Mouse (Mus musculus): ENCODE results near the gene Map2k6. TPM values are rescaled to one million over a fixed set of nuclear protein-coding genes. Genes with fewer than 3 reads are reported as not detected.

Map2k6 gene
- polyA plus RNA-seq, 2 experiments = 2.8 to 3.6 TPM

- H3K36me3 ChIP-seq (replicated peaks; ENCODE audit: control insufficient read depth, insufficient read depth, low read depth) = no peaks in the 10 kb centered on the region; the same call in 1 of the 2 replicates
- 82% methylated on average over 7 of the region's 7 CpGs for WGBS (ENCODE audit: insufficient replicate concordance)
- H3K4me1 ChIP-seq (replicated peaks; ENCODE audit: control insufficient read depth in 2 of 2, insufficient read depth in 2 of 2, low read length in 1 of 2) = no peaks in the 10 kb centered on the region
- ATAC-seq (ENCODE audit: insufficient read depth) = no peak
- DNase-seq (ENCODE audit: low read depth in 3 of 3, low spot score in 3 of 3) = no peak
- TF ChIP-seq EP300 (IDR thresholded peaks at IDR 0.05; ENCODE audit: low read depth) (no peak), CTCF (IDR thresholded peaks at IDR 0.05; ENCODE audit: low read depth) (no peak)
- H3K9ac ChIP-seq (replicated peaks) = no peak overlapping the region
- no peaks in the 10 kb centered on the region; the same call in 1 of the 2 replicates for H3K9me3 ChIP-seq (ENCODE audit: control insufficient read depth, low read length)
- no peak overlapping the region for H3K4me2 ChIP-seq (ENCODE audit: low read depth)
- no peak overlapping the region for H3K4me3 ChIP-seq (ENCODE audit: insufficient read depth in 1 of 2, low read depth in 2 of 2, low read length in 2 of 2)
- H3K27ac ChIP-seq = no peak overlapping the region
- H3K27me3 ChIP-seq (ENCODE audit: control insufficient read depth, insufficient read depth, low read length) = no peaks in the 10 kb centered on the region
These were observed 89.4 kb downstream of the Map2k6 start for GRCm38 (mm10) chr11:110488301-110488700.

GRCm38 (mm10) chr11:110495323-110496060, 96.6 kb downstream of the Map2k6 start:
- DNase-seq (ENCODE audit: low read depth in 3 of 3, low spot score in 3 of 3) = no peak
- Histone ChIP-seq H3K4me3 (ENCODE audit: insufficient read depth in 1 of 2, low read depth in 2 of 2, low read length in 2 of 2) (no peak overlapping the region), H3K4me2 (ENCODE audit: low read depth) (no peak overlapping the region), H3K4me1 (replicated peaks; ENCODE audit: control insufficient read depth in 2 of 2, insufficient read depth in 2 of 2, low read length in 1 of 2) (peaks cover 0 to 4% of the 10 kb centered on the region in 2 experiments; a peak in 2 of 4 replicates), H3K9me3 (ENCODE audit: control insufficient read depth, low read length) (no peaks in the 10 kb centered on the region; the same call in 1 of the 2 replicates), H3K27me3 (ENCODE audit: control insufficient read depth, insufficient read depth, low read length) (no peaks in the 10 kb centered on the region), H3K9ac (replicated peaks) (no peak overlapping the region), H3K27ac (no peak overlapping the region), H3K36me3 (replicated peaks; ENCODE audit: control insufficient read depth, insufficient read depth, low read depth) (no peaks in the 10 kb centered on the region; the same call in 1 of the 2 replicates)
- no peak for TF ChIP-seq EP300 (IDR thresholded peaks at IDR 0.05; ENCODE audit: low read depth)
- TF ChIP-seq CTCF (IDR thresholded peaks at IDR 0.05; ENCODE audit: low read depth) = no peak
- 71% methylated on average over 4 of the region's 4 CpGs for WGBS (ENCODE audit: insufficient replicate concordance)
- ATAC-seq (ENCODE audit: insufficient read depth) = no peak

- no peaks in the 10 kb centered on the region; the same call in 1 of the 2 replicates for H3K36me3 ChIP-seq (replicated peaks; ENCODE audit: control insufficient read depth, insufficient read depth, low read depth)
- peaks cover 0 to 4% of the 10 kb centered on the region in 2 experiments; a peak in 2 of 4 replicates for H3K4me1 ChIP-seq (replicated peaks; ENCODE audit: control insufficient read depth in 2 of 2, insufficient read depth in 2 of 2, low read length in 1 of 2)
- ATAC-seq (ENCODE audit: insufficient read depth) = no peak
- H3K27ac ChIP-seq = no peak overlapping the region
- H3K9me3 ChIP-seq (ENCODE audit: control insufficient read depth, low read length) = no peaks in the 10 kb centered on the region; the same call in 1 of the 2 replicates
- peak; percentile 18 to 40 (median 30) for DNase-seq (ENCODE audit: low read depth in 3 of 3, low spot score in 3 of 3)
- no peaks in the 10 kb centered on the region for H3K27me3 ChIP-seq (ENCODE audit: control insufficient read depth, insufficient read depth, low read length)
- peak; percentile 81 for TF ChIP-seq CTCF (IDR thresholded peaks at IDR 0.05; ENCODE audit: low read depth)
- no peak for TF ChIP-seq EP300 (IDR thresholded peaks at IDR 0.05; ENCODE audit: low read depth)
- no peak overlapping the region for H3K9ac ChIP-seq (replicated peaks)
- 48% methylated on average over 12 of the region's 12 CpGs for WGBS (ENCODE audit: insufficient replicate concordance)
- no peak overlapping the region for H3K4me3 ChIP-seq (ENCODE audit: insufficient read depth in 1 of 2, low read depth in 2 of 2, low read length in 2 of 2)
- H3K4me2 ChIP-seq (ENCODE audit: low read depth) = no peak overlapping the region
These were observed 97.1 kb downstream of the Map2k6 start for GRCm38 (mm10) chr11:110496061-110496446.

GRCm38 (mm10) chr11:110497743-110498142, 98.8 kb downstream of the Map2k6 start:
- no peak overlapping the region for H3K27ac ChIP-seq
- no peak for ATAC-seq (ENCODE audit: insufficient read depth)

GRCm38 (mm10) chr11:110498651-110499213, 99.8 kb downstream of the Map2k6 start:
- TF ChIP-seq EP300 (IDR thresholded peaks at IDR 0.05; ENCODE audit: low read depth) (no peak), CTCF (IDR thresholded peaks at IDR 0.05; ENCODE audit: low read depth) (peak; percentile 72)
- Histone ChIP-seq H3K4me2 (ENCODE audit: low read depth) (no peak overlapping the region), H3K9me3 (ENCODE audit: control insufficient read depth, low read length) (no peaks in the 10 kb centered on the region), H3K9ac (replicated peaks) (no peak overlapping the region), H3K4me3 (ENCODE audit: insufficient read depth in 1 of 2, low read depth in 2 of 2, low read length in 2 of 2) (no peak overlapping the region), H3K4me1 (replicated peaks; ENCODE audit: control insufficient read depth in 2 of 2, insufficient read depth in 2 of 2, low read length in 1 of 2) (peaks cover 0 to 4% of the 10 kb centered on the region in 2 experiments; a peak in 2 of 4 replicates), H3K36me3 (replicated peaks; ENCODE audit: control insufficient read depth, insufficient read depth, low read depth) (no peaks in the 10 kb centered on the region), H3K27me3 (ENCODE audit: control insufficient read depth, insufficient read depth, low read length) (no peaks in the 10 kb centered on the region), H3K27ac (no peak overlapping the region)
- ATAC-seq (ENCODE audit: insufficient read depth) (peak; percentile 71), DNase-seq (ENCODE audit: low read depth in 3 of 3, low spot score in 3 of 3) (peak; percentile 17 to 44 (median 34))
- 12% methylated on average over 6 of the region's 6 CpGs for WGBS (ENCODE audit: insufficient replicate concordance)

More at GRCm38 (mm10) chr11:110497743-110498142, 98.8 kb downstream of the Map2k6 start:
- Histone ChIP-seq H3K4me3 (ENCODE audit: insufficient read depth in 1 of 2, low read depth in 2 of 2, low read length in 2 of 2) (no peak overlapping the region), H3K4me2 (ENCODE audit: low read depth) (no peak overlapping the region), H3K36me3 (replicated peaks; ENCODE audit: control insufficient read depth, insufficient read depth, low read depth) (no peaks in the 10 kb centered on the region), H3K4me1 (replicated peaks; ENCODE audit: control insufficient read depth in 2 of 2, insufficient read depth in 2 of 2, low read length in 1 of 2) (peaks cover 0 to 4% of the 10 kb centered on the region in 2 experiments; a peak in 2 of 4 replicates), H3K9me3 (ENCODE audit: control insufficient read depth, low read length) (no peaks in the 10 kb centered on the region), H3K9ac (replicated peaks) (no peak overlapping the region), H3K27me3 (ENCODE audit: control insufficient read depth, insufficient read depth, low read length) (no peaks in the 10 kb centered on the region)
- no peak for DNase-seq (ENCODE audit: low read depth in 3 of 3, low spot score in 3 of 3)
- WGBS (ENCODE audit: insufficient replicate concordance) = 80% methylated on average over 8 of the region's 8 CpGs
- TF ChIP-seq EP300 (IDR thresholded peaks at IDR 0.05; ENCODE audit: low read depth) = no peak
